Mouse (Mus musculus): ENCODE measurements around the gene Serpinc1.
"Not testable (repeated sequence)": the region's sequence is repeated elsewhere in the genome, so short reads cannot be mapped to it uniquely, and the experiment has no call there.

The Serpinc1 gene

DNA sequence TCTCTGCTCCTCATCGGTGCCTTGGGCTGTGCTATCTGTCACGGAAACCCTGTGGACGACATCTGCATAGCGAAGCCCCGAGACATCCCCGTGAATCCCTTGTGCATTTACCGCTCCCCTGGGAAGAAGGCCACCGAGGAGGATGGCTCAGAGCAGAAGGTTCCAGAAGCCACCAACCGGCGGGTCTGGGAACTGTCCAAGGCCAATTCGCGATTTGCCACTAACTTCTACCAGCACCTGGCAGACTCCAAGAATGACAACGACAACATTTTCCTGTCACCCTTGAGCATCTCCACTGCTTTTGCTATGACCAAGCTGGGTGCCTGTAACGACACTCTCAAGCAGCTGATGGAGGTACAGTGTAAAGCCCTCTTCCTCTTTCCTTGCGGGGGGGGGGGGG, 11.0 kb downstream of the Serpinc1 start:
- DNase-seq (ENCODE audit: low read depth, low spot score): no peak
- H3K36me3 ChIP-seq (ENCODE audit: control insufficient read depth, insufficient read depth, low read length, poor library complexity, severe bottlenecking): no peaks in the 10 kb centered on the region

DNA sequence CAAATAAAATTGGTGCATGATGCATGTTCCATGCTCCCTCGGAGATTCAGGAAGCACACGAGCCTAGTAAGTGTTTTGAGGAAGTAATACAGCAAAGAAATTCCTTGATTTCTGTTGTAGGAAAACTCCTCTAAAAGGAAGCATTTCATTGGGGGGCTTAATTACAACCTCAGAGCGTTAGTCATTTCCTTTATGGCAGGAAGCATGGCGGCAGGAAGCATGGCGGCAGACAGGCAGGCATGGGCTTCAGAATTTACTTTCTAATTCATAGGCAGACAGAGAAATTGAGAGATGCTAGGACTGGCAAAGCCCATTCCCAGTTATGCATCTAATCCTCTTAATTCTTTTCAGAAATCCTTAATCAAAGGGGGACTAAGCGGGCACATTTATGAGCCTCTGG, 15.5 kb downstream of the Serpinc1 start:
- DNase-seq (ENCODE audit: low read depth, low spot score): no peak
- Histone ChIP-seq H3K27me3 (ENCODE audit: control insufficient read depth, insufficient read depth, low read length, poor library complexity, severe bottlenecking) (no peaks in the 10 kb centered on the region), H3K36me3 (ENCODE audit: control insufficient read depth, insufficient read depth, low read length, poor library complexity, severe bottlenecking) (no peaks in the 10 kb centered on the region)

More for the DNA sequence above, 11.0 kb downstream of the Serpinc1 start:
- H3K27me3 ChIP-seq (ENCODE audit: control insufficient read depth, insufficient read depth, low read length, poor library complexity, severe bottlenecking): no peaks in the 10 kb centered on the region

DNA sequence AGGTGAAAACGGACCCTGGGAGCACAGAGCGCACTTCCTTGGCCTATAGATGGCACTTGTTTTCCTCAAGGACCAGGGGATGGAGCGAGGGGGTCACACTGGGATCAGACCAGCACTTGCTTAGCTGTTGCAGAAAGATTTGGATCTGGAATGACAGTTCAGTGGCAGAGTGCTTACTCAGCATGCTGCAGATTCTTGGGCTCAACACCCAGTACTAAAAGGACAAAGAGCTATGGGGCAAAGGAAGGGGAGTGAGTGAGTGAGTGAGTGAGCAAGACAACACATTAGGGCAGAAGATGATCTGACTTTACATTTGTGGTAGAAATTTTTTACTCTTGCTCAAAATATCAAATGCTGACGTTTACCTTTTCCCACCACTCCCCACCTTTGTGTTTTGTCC, 26.6 kb downstream of the Serpinc1 start:
- no peak for DNase-seq (ENCODE audit: low read depth, low spot score)
- H3K27me3 ChIP-seq (ENCODE audit: control insufficient read depth, insufficient read depth, low read length, poor library complexity, severe bottlenecking): no peaks in the 10 kb centered on the region
- H3K36me3 ChIP-seq (ENCODE audit: control insufficient read depth, insufficient read depth, low read length, poor library complexity, severe bottlenecking): 0 out of 2 replicates have a peak, but pooled peaks cover 4% of the 10 kb centered on the region

DNA sequence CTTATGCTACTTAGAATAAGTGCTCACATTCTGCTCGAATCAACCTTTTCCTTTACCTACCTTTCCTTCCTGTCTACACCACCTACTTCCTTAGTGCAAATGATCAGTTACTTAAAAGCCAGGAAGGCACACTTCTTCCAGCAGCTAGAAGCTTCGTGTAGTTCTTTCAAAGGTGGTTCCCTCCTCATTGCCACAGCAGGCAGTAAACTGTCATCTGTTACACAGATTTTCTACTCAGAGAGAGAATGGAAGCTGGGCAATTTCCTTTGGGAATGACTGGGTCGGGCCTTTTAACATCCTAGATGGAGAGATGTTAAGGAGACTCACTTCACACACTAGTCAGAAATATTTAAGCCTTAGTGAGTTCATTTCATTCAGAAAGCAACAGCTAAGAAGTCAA, 27.1 kb downstream of the Serpinc1 start:
- no peak for DNase-seq (ENCODE audit: low read depth, low spot score)
- H3K27me3 ChIP-seq (ENCODE audit: control insufficient read depth, insufficient read depth, low read length, poor library complexity, severe bottlenecking): no peaks in the 10 kb centered on the region

DNA sequence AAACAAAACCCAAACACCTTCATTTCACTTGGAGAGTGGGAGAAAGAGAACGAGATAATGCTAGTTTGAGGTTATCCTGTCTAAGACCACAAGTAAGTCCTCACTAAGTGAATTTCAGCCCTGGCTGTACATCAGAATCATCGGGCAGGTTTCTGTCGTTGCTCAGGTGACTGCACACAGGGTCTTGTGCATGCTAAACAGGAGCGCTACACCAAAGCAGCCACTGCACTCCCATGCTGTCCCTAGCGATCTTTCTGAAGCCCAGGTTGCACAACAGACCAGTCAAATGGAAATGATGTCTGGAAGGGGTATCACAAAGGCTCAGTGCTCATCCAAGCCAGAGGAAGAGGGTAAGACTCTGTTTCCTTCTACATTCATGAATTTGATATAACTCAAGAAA, 28.1 kb downstream of the Serpinc1 start:
- no peak for DNase-seq (ENCODE audit: low read depth, low spot score)
- Histone ChIP-seq H3K36me3 (ENCODE audit: control insufficient read depth, insufficient read depth, low read length, poor library complexity, severe bottlenecking) (0 out of 2 replicates have a peak, but pooled peaks cover 4% of the 10 kb centered on the region), H3K27me3 (ENCODE audit: control insufficient read depth, insufficient read depth, low read length, poor library complexity, severe bottlenecking) (no peaks in the 10 kb centered on the region)

More for the DNA sequence above, 27.1 kb downstream of the Serpinc1 start:
- H3K36me3 ChIP-seq (ENCODE audit: control insufficient read depth, insufficient read depth, low read length, poor library complexity, severe bottlenecking): 0 out of 2 replicates have a peak, but pooled peaks cover 4% of the 10 kb centered on the region

DNA sequence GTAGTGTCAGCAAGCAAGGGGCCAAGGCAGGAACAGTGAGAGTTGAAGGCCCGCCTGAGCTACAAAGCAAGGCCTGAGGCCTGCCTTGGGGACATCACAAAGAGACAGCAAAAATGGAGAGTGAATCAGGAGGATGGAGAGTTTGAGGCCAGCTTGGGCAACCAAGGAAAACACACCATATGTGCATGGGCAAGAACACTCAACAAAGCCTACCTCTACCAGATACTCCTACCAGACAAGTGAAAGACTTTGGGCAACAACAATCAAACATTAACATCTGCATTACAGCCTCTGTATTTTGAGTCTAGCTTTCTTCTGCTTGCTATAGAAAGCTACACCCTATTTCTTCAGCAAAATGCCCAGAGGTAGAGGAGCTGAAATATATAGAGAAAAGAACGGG, 29.7 kb downstream of the Serpinc1 start:
- H3K27me3 ChIP-seq (ENCODE audit: control insufficient read depth, insufficient read depth, low read length, poor library complexity, severe bottlenecking): no peaks in the 10 kb centered on the region
- DNase-seq (ENCODE audit: low read depth, low spot score): no peak
- H3K36me3 ChIP-seq (ENCODE audit: control insufficient read depth, insufficient read depth, low read length, poor library complexity, severe bottlenecking): peaks cover 8% of the 10 kb centered on the region; the same call in 1 of the 2 replicates

DNA sequence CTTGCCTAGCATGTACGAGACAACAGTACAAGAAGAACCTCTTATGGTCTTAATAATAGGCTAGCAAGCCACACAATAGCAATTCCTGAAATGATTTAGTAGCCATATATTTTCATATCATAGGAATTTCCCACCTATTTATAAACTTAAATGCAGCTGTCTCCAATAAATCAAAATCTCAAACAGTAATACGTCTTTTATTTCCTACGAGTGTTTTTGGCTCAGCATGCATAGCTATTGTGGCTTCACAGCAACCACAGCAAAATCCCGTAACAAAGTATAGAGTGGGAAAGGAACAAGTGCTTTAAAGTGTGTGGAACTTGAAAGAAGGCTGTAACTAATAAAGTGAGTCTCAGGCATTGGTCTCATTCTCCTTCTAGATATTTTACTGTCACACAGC, 32.1 kb downstream of the Serpinc1 start:
- no peaks in the 10 kb centered on the region for H3K27me3 ChIP-seq (ENCODE audit: control insufficient read depth, insufficient read depth, low read length, poor library complexity, severe bottlenecking)
- DNase-seq (ENCODE audit: low read depth, low spot score): no peak
- peaks cover 8% of the 10 kb centered on the region; the same call in 1 of the 2 replicates for H3K36me3 ChIP-seq (ENCODE audit: control insufficient read depth, insufficient read depth, low read length, poor library complexity, severe bottlenecking)

DNA sequence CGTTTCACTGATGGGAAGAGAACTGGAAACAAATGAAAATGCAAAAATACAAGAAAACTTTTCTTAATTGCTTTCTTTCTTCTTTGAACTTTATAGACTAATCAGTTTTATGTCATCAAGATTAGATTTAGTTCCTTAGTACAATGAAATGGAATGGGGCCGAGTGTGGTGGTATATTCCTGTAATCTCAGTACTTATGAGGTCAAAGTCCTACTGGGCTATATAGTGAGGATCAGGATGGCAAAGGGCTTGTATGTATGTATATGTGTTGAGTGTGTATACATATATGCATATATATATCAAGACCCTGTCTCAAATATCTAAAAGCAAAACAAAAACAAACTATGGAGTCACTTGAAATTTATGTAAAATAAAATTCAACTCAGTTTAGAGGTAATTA, 38.0 kb downstream of the Serpinc1 start:
- DNase-seq (ENCODE audit: low read depth, low spot score): no peak
- Histone ChIP-seq H3K36me3 (ENCODE audit: control insufficient read depth, insufficient read depth, low read length, poor library complexity, severe bottlenecking) (peaks cover 8% of the 10 kb centered on the region; the same call in 1 of the 2 replicates), H3K27me3 (ENCODE audit: control insufficient read depth, insufficient read depth, low read length, poor library complexity, severe bottlenecking) (no peaks in the 10 kb centered on the region)

DNA sequence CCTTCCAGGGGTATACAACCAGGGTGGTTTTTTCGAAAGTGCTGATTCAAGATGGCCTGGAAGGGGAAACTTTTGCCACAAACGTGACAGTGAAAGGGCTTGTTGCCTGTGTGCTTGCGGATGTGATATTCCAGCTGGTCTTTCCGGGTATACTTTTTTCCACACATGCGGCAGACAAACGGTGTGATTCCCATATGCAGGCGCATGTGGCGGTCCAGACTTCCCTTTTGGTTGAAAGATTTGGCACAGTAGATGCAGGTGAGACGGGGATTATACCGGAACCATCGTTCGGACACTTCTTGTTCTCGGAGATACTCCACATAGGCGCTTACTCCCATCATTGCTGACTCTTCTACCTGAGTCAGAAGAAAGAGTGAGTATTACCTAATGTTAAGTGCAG, 41.7 kb downstream of the Serpinc1 start:
- Histone ChIP-seq H3K27me3 (ENCODE audit: control insufficient read depth, insufficient read depth, low read length, poor library complexity, severe bottlenecking) (no peaks in the 10 kb centered on the region), H3K36me3 (ENCODE audit: control insufficient read depth, insufficient read depth, low read length, poor library complexity, severe bottlenecking) (peaks cover 3% of the 10 kb centered on the region; the same call in 1 of the 2 replicates)
- DNase-seq (ENCODE audit: low read depth, low spot score): no peak

DNA sequence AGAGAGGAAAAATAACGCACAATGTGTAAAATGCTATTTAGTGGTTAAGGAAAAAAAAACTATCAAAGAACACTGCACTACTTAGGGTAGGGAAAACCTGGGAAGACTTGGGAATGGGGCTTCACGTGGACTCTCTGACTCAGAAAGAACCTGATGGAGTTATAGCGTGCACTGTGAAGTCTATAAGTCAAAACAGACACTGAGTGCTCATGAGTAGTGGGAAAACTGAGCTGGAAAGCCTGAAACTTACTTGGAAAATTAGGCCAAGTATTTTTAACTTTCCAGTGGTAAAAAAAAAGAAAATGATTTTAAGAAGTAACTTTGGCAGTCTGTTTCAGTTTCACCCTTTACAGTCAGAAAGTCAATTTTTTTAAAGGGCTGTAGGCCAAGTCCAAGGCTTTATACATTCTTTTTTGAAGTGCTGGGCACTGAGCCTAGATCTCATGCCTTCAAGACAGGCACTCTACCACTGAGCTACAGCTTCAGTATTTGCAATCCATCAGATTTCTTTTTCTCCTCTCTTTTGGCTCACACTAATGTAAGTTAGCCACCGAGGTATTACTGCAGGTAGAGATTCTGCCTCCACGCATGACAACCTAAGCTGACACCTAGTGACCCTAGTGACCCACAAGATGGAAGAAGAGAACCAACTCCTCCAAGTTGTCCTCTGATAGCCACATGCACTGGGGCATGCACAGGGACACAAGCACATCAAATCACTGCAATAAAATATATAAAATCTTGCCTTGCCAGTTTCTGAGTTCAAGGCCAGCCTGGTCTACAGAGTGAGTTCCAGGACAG, 47.2 kb downstream of the Serpinc1 start:
- Histone ChIP-seq H3K36me3 (ENCODE audit: control insufficient read depth, insufficient read depth, low read length, poor library complexity, severe bottlenecking) (0 out of 2 replicates have a peak, but pooled peaks cover 1% of the 10 kb centered on the region), H3K27me3 (ENCODE audit: control insufficient read depth, insufficient read depth, low read length, poor library complexity, severe bottlenecking) (no peaks in the 10 kb centered on the region)
- no peak for DNase-seq (ENCODE audit: low read depth, low spot score)

DNA sequence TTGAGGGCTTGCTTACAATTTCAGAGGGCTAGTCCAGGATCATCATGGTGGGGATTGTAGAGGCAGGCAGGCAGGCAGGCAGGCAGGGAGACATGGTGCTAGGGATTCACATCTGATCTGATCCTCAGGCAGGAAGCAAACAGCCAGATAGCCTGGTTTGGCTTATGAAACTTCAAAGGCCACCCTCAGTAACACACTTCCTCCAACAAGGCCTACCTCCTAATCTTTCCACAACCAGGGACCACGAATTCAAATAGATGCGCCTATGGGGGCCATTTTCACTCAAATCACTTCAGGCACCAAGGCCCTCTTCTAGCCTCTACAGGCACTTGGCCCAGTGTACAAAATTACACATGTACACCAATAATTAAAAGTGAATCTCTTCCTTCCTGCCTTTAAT, 48.8 kb downstream of the Serpinc1 start:
- H3K36me3 ChIP-seq (ENCODE audit: control insufficient read depth, insufficient read depth, low read length, poor library complexity, severe bottlenecking): peaks cover 4% of the 10 kb centered on the region
- no peak for DNase-seq (ENCODE audit: low read depth, low spot score)
- H3K27me3 ChIP-seq (ENCODE audit: control insufficient read depth, insufficient read depth, low read length, poor library complexity, severe bottlenecking): no peaks in the 10 kb centered on the region

DNA sequence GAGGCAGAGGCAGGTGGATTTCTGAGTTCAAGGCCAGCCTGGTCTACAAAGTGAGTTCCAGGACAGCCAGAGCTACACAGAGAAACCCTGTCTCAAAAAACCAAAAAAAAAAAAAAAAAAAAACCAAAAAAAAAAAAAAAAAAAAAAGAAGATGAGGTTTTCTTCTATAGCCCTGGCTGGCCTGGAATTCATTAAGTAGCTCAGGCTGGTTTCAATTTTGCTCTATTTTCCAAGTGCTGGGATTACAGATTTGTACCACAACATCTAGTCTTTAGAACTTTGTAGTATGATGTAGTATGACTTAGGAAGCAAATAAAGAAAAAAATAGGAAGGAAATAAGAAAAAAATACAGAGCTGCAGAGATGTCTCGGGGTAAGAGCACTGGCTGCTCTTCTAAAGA, 50.0 kb downstream of the Serpinc1 start:
- not testable (repeated sequence) for DNase-seq (ENCODE audit: low read depth, low spot score); H3K36me3 ChIP-seq (ENCODE audit: control insufficient read depth, insufficient read depth, low read length, poor library complexity, severe bottlenecking); H3K27me3 ChIP-seq (ENCODE audit: control insufficient read depth, insufficient read depth, low read length, poor library complexity, severe bottlenecking)

DNA sequence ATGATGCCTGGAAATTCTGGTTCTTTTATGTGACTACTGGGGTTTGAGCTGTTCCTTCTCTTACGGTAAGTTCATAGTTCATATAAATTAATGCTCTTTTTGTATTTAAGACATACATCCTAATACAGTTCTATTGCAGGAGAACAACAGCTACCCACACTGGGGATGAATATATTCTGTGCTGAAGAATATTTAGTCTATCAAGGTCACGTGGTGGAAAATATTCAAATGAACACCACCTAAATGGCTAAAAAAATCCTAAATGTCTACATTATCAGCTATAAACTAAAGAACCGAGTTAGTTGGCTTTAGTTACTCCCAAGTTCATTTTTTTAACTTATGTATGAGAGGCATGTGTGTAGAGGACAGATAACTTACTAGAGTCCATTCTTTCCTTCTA, 51.7 kb downstream of the Serpinc1 start:
- Histone ChIP-seq H3K36me3 (ENCODE audit: control insufficient read depth, insufficient read depth, low read length, poor library complexity, severe bottlenecking) (peaks cover 2% of the 10 kb centered on the region), H3K27me3 (ENCODE audit: control insufficient read depth, insufficient read depth, low read length, poor library complexity, severe bottlenecking) (no peaks in the 10 kb centered on the region)
- DNase-seq (ENCODE audit: low read depth, low spot score): no peak

DNA sequence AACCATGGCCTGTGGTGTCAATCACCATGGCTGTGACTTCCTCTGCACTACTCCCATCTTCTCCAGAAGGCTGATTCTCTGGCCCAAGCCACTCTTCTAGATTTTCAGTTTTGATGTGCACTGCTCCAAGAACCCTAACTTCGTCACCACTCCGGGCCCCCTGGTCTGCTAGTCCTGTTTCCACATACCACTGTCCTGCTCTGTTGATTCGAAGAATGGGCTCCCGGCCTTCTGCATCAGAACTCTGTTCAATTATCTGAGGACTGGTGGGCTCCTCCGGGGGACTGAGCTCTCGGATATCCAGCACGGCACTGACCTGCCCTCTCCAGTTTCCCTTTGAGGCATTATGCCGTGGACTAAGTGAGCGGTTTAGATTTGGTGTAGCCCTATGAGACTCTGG, 53.5 kb downstream of the Serpinc1 start:
- DNase-seq (ENCODE audit: low read depth, low spot score): no peak
- Histone ChIP-seq H3K36me3 (ENCODE audit: control insufficient read depth, insufficient read depth, low read length, poor library complexity, severe bottlenecking) (peaks cover 9% of the 10 kb centered on the region), H3K27me3 (ENCODE audit: control insufficient read depth, insufficient read depth, low read length, poor library complexity, severe bottlenecking) (no peaks in the 10 kb centered on the region)

DNA sequence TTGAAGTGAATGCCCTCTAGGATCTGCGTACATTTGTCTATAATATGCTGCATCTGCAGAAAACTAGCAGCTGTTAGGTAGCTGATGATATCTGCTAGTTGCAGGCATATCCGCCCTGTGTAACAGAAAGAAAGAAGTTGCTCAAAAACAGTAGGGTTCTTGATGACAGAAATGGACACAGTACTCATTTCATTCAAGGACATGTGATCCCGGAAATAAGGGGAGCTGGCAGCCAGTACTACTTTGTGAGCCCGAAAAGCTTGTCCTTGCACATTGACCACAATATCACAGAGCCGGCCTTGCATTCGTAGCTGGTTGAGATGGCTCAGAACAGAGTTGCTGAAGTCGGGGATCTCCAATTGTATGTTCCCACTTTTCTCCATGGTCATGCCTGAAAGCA, 54.0 kb downstream of the Serpinc1 start:
- Histone ChIP-seq H3K36me3 (ENCODE audit: control insufficient read depth, insufficient read depth, low read length, poor library complexity, severe bottlenecking) (peaks cover 9% of the 10 kb centered on the region), H3K27me3 (ENCODE audit: control insufficient read depth, insufficient read depth, low read length, poor library complexity, severe bottlenecking) (no peaks in the 10 kb centered on the region)
- DNase-seq (ENCODE audit: low read depth, low spot score): no peak

Measured in splenic B cell, adult 2 months (primary cell).